Mouse (Mus musculus): ENCODE measurements around the gene Tnp2. TPM values are rescaled to one million over a fixed set of nuclear protein-coding genes. Genes with fewer than 3 reads are reported as not detected.

The Tnp2 gene
- not detected in 2 replicates for polyA plus RNA-seq (2015; fragmentation: Nextera tagmentation; extraction: Ambion mirVana)

DNA sequence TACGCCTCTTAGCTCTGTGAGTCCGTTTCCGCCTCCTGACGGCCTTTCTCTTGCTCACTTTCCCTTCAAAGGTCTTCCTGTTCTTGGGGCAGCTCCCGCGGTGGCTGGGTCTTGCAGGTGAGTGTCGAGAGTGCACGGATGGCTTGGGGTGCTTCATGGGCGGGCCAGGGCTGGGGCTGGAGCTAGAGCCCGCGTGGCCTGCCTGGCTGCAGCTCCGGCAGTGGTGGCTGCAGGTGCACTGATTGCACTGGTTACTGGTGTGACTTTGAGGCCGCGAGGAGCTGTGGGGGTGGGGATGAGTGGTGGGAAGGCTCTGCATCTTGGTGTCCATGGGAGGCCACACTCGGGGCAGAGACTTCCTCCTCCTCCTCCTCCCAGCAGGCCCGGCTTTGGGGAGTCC lies at the start of gene Tnp2:
Gene Tnp2, minus strand, starts transcription at position 390 of the 400 bp plus-strand sequence.

DNA sequence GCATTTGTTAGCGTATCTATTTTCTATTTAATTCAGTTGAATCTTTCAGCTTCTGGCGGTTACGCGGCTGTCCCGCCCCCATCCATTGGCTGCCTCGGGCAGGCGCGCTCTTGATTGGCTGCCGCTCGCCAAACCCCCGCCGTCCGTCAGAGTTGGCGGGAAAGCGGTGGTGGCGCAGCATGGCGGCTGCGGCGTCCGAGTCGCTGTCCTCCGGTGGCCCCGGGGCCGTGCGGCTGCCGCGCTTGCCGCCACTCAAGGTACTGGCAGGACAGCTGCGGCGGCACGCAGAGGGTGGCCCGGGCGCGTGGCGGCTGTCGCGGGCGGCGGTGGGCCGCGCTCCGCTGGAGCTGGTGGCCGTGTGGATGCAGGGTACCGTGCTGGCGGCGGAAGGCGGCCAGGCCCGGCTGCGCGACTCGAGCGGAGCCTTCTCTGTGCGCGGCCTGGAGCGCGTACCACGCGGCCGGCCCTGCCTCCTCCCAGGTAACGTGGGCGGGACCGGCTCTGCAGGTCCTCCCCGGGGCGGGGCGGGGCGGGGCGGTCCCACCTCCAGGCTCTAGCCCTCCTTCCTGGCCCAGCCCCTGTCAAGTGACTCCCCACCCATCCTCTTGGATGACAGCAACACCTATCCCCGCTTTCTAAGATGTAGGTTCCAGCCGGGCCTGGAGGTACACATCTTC lies 46.6 kb upstream of the Tnp2 start, which contains the start of gene Rmi2:
Gene Rmi2, plus strand, starts transcription at position 149 of the 677 bp plus-strand sequence.

DNA sequence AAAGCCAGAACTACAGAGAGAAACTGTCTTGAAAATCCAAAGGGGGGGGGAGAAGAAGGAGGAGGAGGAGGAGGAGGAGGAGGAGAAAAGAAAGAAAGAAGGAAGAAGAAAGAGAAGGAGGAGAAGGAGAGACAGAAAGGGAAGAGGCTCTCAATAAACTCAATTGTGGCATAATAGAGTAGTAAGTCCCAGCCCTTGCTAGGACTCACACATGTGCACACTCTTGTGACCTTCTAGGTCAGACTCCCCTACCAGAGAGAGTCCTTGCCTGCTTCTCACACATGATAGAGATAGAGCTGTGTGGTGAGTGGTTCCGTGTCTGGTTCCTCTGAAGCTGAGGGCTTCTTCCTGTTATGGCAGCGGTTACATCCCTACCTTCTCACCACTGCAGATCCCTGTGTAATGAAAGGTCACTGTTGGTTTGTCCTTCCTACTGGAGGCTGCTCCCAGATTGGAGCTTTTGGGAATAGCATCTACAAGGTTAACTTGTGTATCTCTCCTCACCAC lies 24.5 kb upstream of the Tnp2 start, which contains the start of gene Gm11172:
Gene Gm11172, plus strand, starts transcription at position 51 of the 507 bp plus-strand sequence.

DNA sequence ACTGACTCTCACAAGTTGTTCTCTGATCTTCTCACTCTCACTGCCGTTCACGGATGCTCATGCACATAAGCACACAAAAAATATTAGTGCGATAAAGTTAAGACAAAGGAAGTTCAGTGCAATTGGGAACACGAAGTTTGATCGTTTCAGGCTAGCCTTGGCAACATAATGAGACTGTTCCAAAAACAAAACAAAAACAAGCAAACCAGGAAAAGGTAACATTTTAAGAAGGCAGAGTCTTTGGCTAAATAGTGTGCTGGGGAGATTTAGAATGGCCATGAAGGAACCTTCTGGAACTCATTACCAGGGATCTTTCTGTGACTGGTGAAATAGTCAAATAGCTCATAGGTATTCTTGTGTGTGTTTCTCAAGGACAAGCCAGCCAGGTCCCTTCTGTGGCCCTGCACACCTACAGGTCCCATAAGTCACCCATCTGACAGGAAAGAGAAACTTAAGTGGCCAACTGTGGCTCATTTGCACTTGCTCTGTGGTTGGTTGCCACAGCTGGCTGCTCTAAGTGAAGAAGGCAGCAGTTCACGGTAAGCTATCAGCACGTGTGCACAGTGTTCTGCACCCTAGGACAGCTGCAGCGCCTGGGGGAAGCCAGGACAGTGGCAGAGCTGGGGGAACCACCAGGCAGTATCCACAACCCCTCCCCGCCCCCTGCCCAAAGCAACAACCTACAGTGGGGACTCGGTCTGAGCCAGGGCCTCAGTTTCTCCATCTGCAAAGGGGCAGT lies 17.5 kb upstream of the Tnp2 start, which contains the start of gene Prm1:
Gene Prm1, minus strand, starts transcription at position 51 of the 739 bp plus-strand sequence.

DNA sequence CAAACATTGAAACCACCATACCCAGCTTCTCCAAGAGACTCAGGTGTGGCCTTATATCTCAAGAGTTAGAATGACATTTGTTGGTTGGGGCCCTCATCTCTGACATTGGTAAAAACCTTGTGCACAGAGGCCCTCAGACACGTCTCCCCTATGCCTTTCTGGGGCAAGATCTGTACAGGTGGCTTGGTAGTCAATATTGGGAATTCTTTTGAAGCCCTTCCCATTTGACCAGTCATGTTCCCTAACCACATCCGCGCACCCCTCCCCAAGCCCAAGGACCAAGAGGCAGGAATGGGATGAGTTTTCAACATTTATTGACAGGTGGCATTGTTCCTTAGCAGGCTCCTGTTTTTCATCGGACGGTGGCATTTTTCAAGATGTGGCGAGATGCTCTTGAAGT lies 7.6 kb upstream of the Tnp2 start, which contains the start of gene Prm2:
Gene Prm2, minus strand, starts transcription at position 101 of the 400 bp plus-strand sequence.

GRCm38 (mm10) chr16:10790702-10791101 lies 2.2 kb upstream of the Tnp2 start, which contains the start of gene Prm3:
TSS of gene Prm3 (minus strand) at chr16:10790914.

DNA sequence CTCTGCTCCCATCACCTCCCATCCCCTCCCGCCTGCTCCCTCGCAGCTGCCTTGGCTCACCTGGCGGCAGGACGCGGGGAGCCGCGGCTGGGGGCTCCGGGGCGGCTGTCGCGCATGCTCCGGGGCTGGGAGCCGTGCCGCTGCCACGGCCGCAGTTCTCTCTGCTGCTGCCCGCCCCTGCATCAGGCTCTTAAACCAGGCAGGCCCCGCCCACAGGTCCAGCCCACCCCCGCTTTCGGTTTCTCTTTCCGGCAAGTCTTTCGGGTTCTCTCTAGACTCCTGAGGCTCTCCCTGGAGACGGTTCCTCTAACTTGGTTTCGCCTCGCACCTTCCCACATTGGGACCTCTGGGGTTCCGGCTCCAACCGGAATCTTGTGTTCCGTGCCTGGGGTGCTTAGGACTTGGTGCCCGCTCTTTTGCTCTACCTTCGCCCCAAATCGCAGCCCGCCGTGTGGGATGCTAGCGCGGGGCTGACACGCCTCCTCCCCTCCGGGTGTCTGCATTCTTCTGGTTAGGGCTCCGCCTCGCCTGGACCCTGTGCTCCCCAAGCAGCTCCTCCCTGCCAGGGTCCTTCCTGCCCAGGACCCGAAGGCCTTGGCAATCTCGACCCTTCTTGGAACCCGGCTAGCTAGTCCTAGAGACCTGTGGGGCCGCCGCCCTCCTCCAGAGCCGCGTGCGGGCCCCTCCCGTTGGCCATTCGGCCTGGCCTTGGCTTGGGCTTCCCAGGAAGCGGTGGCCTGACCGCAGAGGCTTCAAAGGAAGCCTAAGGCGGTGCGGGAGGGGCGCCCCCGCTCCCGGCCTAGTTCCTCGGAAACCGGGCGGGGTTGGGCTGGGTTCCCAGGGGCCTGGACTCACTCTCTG lies 2.9 kb downstream of the Tnp2 start, which contains the start of gene Socs1:
Gene Socs1, minus strand, starts transcription at position 166 of the 861 bp plus-strand sequence.

Other genes starting within 250 kb of the Tnp2 start
- gene Dexi, start 245.6 kb downstream of the Tnp2 start, polyA plus RNA-seq (2015; fragmentation: Nextera tagmentation; extraction: Ambion mirVana), result 14.0 and 15.1 TPM in 2 replicates
- 21.7 and 23.1 TPM in 2 replicates for gene Clec16a, start 243.3 kb downstream of the Tnp2 start, polyA plus RNA-seq (2015; fragmentation: Nextera tagmentation; extraction: Ambion mirVana)
- gene Socs1, start 3.1 kb downstream of the Tnp2 start, polyA plus RNA-seq (2015; fragmentation: Nextera tagmentation; extraction: Ambion mirVana), result 5.7 and 7.2 TPM in 2 replicates
- gene Prm3, start 2.3 kb upstream of the Tnp2 start, polyA plus RNA-seq (2015; fragmentation: Nextera tagmentation; extraction: Ambion mirVana), result not detected in 2 replicates
- not detected in 2 replicates for gene Prm2, start 7.5 kb upstream of the Tnp2 start, polyA plus RNA-seq (2015; fragmentation: Nextera tagmentation; extraction: Ambion mirVana)
- 1.0 TPM in 1 of 2 replicates, not detected in the other for gene Prm1, start 17.2 kb upstream of the Tnp2 start, polyA plus RNA-seq (2015; fragmentation: Nextera tagmentation; extraction: Ambion mirVana)
- not detected in 2 replicates for gene Gm11172, start 24.3 kb upstream of the Tnp2 start, polyA plus RNA-seq (2015; fragmentation: Nextera tagmentation; extraction: Ambion mirVana)
- gene Rmi2, start 46.4 kb upstream of the Tnp2 start, polyA plus RNA-seq (2015; fragmentation: Nextera tagmentation; extraction: Ambion mirVana), result 0.92 and 0.94 TPM in 2 replicates

Measured in urinary bladder, postnatal 0 days (tissue).